ENCODE assay signal across 13 mouse cellular contexts in the genomic region with DNA sequence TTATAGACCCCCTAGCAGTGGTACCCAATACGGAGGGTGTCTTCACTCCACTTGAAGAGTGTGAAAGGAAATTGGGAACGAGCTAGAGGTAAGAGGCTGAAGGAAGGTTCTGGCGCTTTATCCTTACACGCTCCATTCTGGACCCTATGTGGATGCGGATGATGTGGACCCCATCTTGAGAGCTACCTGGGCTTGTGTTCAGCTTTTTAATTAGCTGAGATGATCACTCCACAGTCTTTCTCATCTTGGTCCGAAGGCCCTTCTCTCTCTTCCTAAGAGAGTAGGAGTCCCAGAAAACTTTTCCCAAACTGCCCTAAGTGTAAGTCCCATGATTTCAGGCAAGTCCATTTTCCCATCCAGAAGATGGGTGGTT. TPM values are rescaled to one million over a fixed set of nuclear protein-coding genes. Genes with fewer than 3 reads are reported as not detected.
DNase-seq lines count a peak whose midpoint lies in the region; ATAC-seq and TF ChIP-seq lines count a peak whose summit lies in the region.
"Had no signal": no experiment of that assay in that cellular context is flagged by ENCODE, and none has a peak within 500 bp of the region (broad histone marks: within the 10 kb centered on the region; RNA-seq: fewer than 3 reads in every experiment).

No protein-coding gene starts in this region.

- H3K36me3 ChIP-seq in limb, embryonic 12.5 days: no peaks in the 10 kb centered on the region
- no peaks in the 10 kb centered on the region for H3K36me3 ChIP-seq in limb, embryonic 10.5 days
- peaks cover 56% of the 10 kb centered on the region for H3K36me3 ChIP-seq in forebrain, embryonic 13.5 days (ENCODE audit: poor library complexity, severe bottlenecking)
- H3K36me3 ChIP-seq in limb, embryonic 14.5 days (ENCODE audit: control insufficient read depth, insufficient read depth, low read length): no peaks in the 10 kb centered on the region
- H3K36me3 ChIP-seq: liver, embryonic 15.5 days had no signal

- no peak overlapping the region for H3K9ac ChIP-seq in limb, embryonic 12.5 days (replicated peaks)
- H3K9ac ChIP-seq in forebrain, embryonic 13.5 days: peak overlapping the region; percentile 100
- no peak overlapping the region for H3K9ac ChIP-seq in limb, embryonic 14.5 days (ENCODE audit: low read depth, low read length, severe bottlenecking)
- H3K9ac ChIP-seq: liver, embryonic 15.5 days had no signal

- peaks cover 26% of the 10 kb centered on the region for H3K4me1 ChIP-seq in limb, embryonic 12.5 days (replicated peaks)
- peaks cover 29% of the 10 kb centered on the region for H3K4me1 ChIP-seq in limb, embryonic 10.5 days
- H3K4me1 ChIP-seq in forebrain, embryonic 13.5 days: peaks cover 72% of the 10 kb centered on the region
- 0 out of 2 replicates have a peak, but pooled peaks cover 6% of the 10 kb centered on the region for H3K4me1 ChIP-seq in limb, embryonic 14.5 days (ENCODE audit: control insufficient read depth, insufficient read depth, low read length)
- peaks cover 22% of the 10 kb centered on the region for H3K4me1 ChIP-seq in olfactory bulb, adult 2 months (ENCODE audit: control insufficient read depth, insufficient read depth, low read length)

- TF ChIP-seq POLR2A in limb, embryonic 14.5 days (IDR thresholded peaks at IDR 0.05; ENCODE audit: borderline replicate concordance, extremely low read depth, insufficient read depth, insufficient read length): no peak
- no peak for TF ChIP-seq POLR2A in olfactory bulb, adult 2 months (IDR thresholded peaks at IDR 0.05; ENCODE audit: insufficient read depth, low read depth, low read length)

- no peak overlapping the region for H3K27ac ChIP-seq in limb, embryonic 12.5 days
- no peak overlapping the region for H3K27ac ChIP-seq in limb, embryonic 10.5 days
- H3K27ac ChIP-seq in forebrain, embryonic 13.5 days: peak overlapping the region; percentile 100
- no peak overlapping the region for H3K27ac ChIP-seq in limb, embryonic 14.5 days (replicated peaks; ENCODE audit: low read depth, low read length)
- H3K27ac ChIP-seq in olfactory bulb, adult 2 months (ENCODE audit: insufficient read depth, low read depth, low read length): peak overlapping the region; percentile 91
- H3K27ac ChIP-seq: kidney, postnatal 0 days; liver, embryonic 15.5 days had no signal

- no peak overlapping the region for H3K4me2 ChIP-seq in limb, embryonic 12.5 days
- peak overlapping the region; percentile 99 for H3K4me2 ChIP-seq in forebrain, embryonic 13.5 days
- H3K4me2 ChIP-seq in limb, embryonic 14.5 days (replicated peaks; ENCODE audit: low read depth, low read length, severe bottlenecking): peak overlapping the region; percentile 45; the same call in 1 of the 2 replicates
- H3K4me2 ChIP-seq: liver, embryonic 15.5 days had no signal

- no peaks in the 10 kb centered on the region for H3K9me3 ChIP-seq in limb, embryonic 12.5 days
- no peaks in the 10 kb centered on the region for H3K9me3 ChIP-seq in limb, embryonic 10.5 days (replicated peaks)
- no peaks in the 10 kb centered on the region for H3K9me3 ChIP-seq in forebrain, embryonic 13.5 days (replicated peaks)
- no peaks in the 10 kb centered on the region for H3K9me3 ChIP-seq in limb, embryonic 14.5 days (ENCODE audit: control insufficient read depth, low read length)
- H3K9me3 ChIP-seq: liver, embryonic 15.5 days had no signal

- DNase-seq in limb, embryonic 10.5 days (ENCODE audit: low spot score): no peak
- no peak for DNase-seq in limb, embryonic 14.5 days (ENCODE audit: low spot score)
- no peak for DNase-seq in lung, postnatal 25 days (ENCODE audit: low spot score)
- DNase-seq in adrenal gland, adult 2 months: no peak
- DNase-seq: gastrocnemius, postnatal 36 days; heart, postnatal 36 days; thymus, adult 2 months had no signal

- WGBS in limb, embryonic 12.5 days: 5% methylated on average over 6 of the region's 6 CpGs
- WGBS in limb, embryonic 10.5 days: 6% methylated on average over 6 of the region's 6 CpGs
- WGBS in forebrain, embryonic 13.5 days: 3% methylated on average over 6 of the region's 6 CpGs
- WGBS in limb, embryonic 14.5 days: 8% methylated on average over 6 of the region's 6 CpGs
- WGBS in olfactory bulb, adult 2 months: 7% methylated on average over 6 of the region's 6 CpGs

- no peak for TF ChIP-seq CTCF in olfactory bulb, adult 2 months (IDR thresholded peaks at IDR 0.05; ENCODE audit: insufficient read depth, low read depth, low read length)

- no peak for ATAC-seq in limb, embryonic 12.5 days (ENCODE audit: insufficient number of reproducible peaks, insufficient read depth, low FRiP score, low TSS enrichment, low read depth)
- ATAC-seq in forebrain, embryonic 13.5 days: no peak
- no peak for ATAC-seq in limb, embryonic 14.5 days (ENCODE audit: low FRiP score, low read depth)

- H3K4me3 ChIP-seq in limb, embryonic 12.5 days (replicated peaks): peak overlapping the region; percentile 30; the same call in 1 of the 2 replicates
- no peak overlapping the region; the same call in 1 of the 2 replicates for H3K4me3 ChIP-seq in limb, embryonic 10.5 days
- peak overlapping the region; percentile 99 for H3K4me3 ChIP-seq in forebrain, embryonic 13.5 days
- H3K4me3 ChIP-seq in limb, embryonic 14.5 days (replicated peaks; ENCODE audit: low read length): peak overlapping the region; percentile 28
- peak overlapping the region; percentile 46 for H3K4me3 ChIP-seq in olfactory bulb, adult 2 months (ENCODE audit: insufficient read depth, low read depth, low read length)
- H3K4me3 ChIP-seq: liver, embryonic 15.5 days; megakaryocyte, embryonic 14.5 days had no signal

- peaks cover 99% of the 10 kb centered on the region for H3K27me3 ChIP-seq in limb, embryonic 12.5 days
- peaks cover 100% of the 10 kb centered on the region for H3K27me3 ChIP-seq in limb, embryonic 10.5 days (ENCODE audit: low read depth, poor library complexity, severe bottlenecking)
- no peaks in the 10 kb centered on the region for H3K27me3 ChIP-seq in forebrain, embryonic 13.5 days
- peaks cover 100% of the 10 kb centered on the region for H3K27me3 ChIP-seq in limb, embryonic 14.5 days (ENCODE audit: control insufficient read depth, insufficient read depth, low read length)

RNA-seq across cellular contexts. Expression of a gene that starts 43.1 kb away (rescaled TPM):
- 50.4 and 53.3 TPM in 2 replicates for polyA plus RNA-seq in limb, embryonic 12.5 days (2016; fragmentation: Nextera tagmentation; extraction: Ambion mirVana)
- polyA plus RNA-seq in limb, embryonic 10.5 days (2016; fragmentation: Nextera tagmentation; extraction: Ambion mirVana): 41.1 and 42.3 TPM in 2 replicates
- 29.7 and 30.4 TPM in 2 replicates for polyA plus RNA-seq in forebrain, embryonic 13.5 days (2015; fragmentation: Nextera tagmentation; extraction: Ambion mirVana)
- polyA plus RNA-seq in limb, embryonic 14.5 days (2012; rRNA removed): 59.8 and 71.9 TPM in 2 replicates
- 37.6 and 42.8 TPM in 2 replicates for polyA plus RNA-seq in limb, embryonic 14.5 days (2014; fragmentation: Nextera tagmentation; extraction: Ambion mirVana)
- polyA plus RNA-seq in olfactory bulb, adult 2 months (2012; ENCODE audit: insufficient read depth, insufficient read length, low replicate concordance, missing spikeins): 134 TPM in 1 of 2 replicates, not detected in the other
- total RNA-seq in adrenal gland, adult 2 months (2021): 10 to 100 TPM; 65.7 to 69.3 TPM
- polyA plus RNA-seq in adrenal gland, adult 2 months (2012; rRNA removed): 49.3 and 50.1 TPM in 2 replicates

Comparison
In these comparisons a context has a peak if more than half of its experiments do, and no peak if none do; other contexts are left out.
1. H3K27ac ChIP-seq: peak in forebrain, embryonic 13.5 days (single experiment) and olfactory bulb, adult 2 months (single experiment); none in limb, embryonic 12.5 days (single experiment), limb, embryonic 10.5 days (single experiment) and limb, embryonic 14.5 days (single experiment).